Mouse (Mus musculus) urinary bladder, postnatal 25 days (tissue): ENCODE measurements at regions not wholly inside any gene's neighbourhood (a gene's known extent, or its start where the extent isn't known, plus 50 kb on each side); places are given as distances from the start of the nearest gene placed in this dataset.

ENCODE experiments used
- DNase-seq: peaks from one replicate; pipeline ENCODE4 v3.0.0; 2022; ENCODE audit warnings: low spot score

DNA sequence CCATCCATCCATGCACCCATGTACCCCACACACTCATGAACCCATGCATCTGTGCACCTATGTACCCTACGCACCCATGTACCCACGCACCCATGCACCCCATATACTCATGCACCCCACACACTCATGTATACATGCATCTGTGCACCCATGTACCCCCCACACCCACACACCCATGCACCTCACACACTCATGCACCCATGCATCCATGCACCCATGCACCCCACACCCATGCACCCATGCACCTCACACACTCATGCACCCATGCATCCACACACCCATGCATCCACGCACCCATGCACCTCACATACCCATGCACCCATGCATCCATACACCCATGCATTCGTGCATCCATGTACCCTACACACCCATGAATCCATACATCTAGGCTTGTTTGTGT lies 63.6 kb downstream of the 4930564D02Rik start:
- no peak for DNase-seq

DNA sequence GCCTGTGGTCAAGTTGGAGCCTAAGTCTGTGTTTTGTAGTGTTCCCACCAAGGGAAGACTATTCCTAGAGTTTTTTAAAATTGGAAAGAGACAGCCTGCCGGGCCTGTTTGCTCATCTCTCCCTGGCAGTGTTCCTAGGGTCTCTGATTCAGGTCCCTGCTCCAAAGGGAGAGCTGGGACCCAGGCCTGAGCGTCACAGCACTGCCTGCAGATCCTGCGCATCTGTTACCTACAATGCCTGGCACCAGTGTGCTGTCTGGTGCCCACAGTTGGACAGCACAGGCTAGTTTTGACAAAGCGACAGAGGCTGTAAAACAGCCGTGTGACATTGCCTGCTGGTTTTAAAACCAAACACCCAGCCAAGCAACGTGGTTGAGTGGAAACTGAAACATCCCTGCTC lies 64.4 kb downstream of the 4930564D02Rik start:
- no peak for DNase-seq

DNA sequence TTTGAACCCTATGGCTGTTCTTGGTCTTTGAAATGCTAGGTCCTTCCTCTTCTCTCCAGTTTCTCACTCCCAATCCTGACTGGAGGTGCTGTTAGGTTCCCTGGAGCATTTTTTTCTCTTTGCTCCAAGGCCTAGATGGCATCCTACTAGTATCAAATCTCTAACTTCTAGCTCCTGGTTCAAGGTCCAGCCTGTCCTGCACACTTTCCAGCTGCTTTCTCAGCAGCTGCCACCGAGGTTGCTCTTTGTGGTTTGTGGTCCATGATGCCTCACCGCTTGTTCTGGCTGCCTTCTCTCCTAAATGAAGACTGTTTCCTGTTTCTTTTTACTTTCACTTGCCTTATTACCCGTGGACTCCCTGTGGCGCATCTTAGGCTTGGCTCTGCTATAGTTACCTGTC lies 66.4 kb downstream of the 4930564D02Rik start:
- no peak for DNase-seq

DNA sequence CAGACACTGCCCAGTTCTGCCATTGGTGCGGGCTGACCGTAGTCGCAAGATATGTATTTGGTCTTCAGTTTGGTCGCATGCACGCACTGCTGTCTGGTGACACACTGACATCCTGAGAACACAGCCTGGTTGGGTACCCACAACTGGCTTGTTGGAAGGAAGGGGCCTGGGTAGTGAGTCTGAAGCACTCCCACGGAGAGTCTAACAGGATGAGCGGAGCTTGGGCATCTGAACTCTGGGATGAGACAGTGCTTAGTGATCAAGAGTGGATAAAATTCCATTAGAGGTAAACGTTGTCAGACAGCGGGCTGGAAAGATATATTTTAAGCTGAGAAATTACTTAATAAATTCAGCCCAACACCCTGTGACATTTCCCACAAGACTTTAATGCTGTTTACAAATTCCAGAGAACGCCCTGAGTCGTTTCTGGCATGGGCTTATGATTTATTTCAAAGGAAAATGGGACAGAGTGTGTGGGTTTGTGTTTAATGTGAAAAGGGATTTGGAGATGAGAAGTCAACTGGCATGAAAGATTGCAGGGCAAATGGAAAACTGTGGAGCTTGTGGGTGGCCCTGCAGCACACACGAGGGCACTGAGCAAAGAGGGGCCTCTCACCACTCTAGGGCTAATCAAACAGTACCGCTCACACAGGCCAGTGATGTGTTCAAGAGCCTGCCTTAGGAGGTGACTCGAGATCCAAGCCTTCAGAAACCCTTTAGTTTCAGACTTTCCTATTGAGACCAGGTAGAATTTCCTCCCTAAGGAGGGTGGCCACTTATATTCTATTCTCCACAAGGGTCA lies 74.7 kb downstream of the 4930564D02Rik start:
- no peak for DNase-seq

DNA sequence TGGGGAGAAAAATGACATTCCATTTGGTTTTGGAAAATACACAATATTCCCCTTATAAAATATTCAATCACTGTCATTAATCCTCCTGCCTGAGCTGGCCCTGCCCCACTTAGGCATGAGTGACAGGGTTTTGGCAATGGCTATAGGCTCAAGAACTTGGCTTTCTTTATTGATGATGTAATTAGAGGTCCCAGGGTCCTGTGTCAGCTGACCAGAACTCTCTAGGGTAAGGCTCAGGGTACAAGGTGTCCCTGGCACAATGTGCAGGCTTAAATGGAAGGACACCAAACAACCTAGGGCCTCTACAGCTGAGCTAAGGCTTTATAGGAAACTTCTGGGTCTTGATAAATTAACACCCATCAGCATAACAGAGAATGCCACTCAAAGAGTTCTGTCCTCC lies 76.0 kb downstream of the 4930564D02Rik start:
- DNase-seq: no peak

DNA sequence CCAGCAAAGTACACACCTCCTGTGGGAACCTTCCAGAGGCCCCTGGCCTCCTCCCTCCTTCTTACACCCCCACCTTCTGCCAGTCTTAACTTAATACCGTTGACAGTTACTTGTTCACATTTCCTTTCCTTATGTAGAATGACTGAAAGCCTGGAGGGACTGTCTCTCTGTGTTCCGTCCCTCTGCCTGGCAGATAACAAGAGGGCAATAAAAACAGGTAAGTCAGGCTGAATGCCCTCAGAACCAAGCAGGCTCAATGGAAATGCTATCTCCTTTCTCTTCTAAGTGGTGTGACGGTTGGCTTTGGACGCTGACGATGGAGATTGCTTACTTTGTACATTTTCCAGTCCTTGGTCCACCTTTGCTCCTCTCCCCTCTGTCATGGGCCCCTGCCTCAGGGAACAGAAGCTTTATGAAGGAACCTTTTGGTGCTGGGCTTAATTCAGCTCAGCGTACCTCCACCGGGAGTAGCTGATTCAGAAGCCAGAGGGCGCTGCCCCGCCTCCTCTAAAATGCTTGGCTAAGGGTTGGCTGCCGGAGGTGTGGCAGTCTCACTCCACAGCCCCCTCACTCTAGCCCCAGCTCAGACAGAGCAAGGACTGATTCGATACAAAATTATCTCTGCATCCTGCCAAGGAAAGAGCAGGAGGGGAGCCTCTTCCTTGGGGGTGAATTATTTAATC lies 85.0 kb downstream of the 4930564D02Rik start:
- peak; percentile 20 for DNase-seq

DNA sequence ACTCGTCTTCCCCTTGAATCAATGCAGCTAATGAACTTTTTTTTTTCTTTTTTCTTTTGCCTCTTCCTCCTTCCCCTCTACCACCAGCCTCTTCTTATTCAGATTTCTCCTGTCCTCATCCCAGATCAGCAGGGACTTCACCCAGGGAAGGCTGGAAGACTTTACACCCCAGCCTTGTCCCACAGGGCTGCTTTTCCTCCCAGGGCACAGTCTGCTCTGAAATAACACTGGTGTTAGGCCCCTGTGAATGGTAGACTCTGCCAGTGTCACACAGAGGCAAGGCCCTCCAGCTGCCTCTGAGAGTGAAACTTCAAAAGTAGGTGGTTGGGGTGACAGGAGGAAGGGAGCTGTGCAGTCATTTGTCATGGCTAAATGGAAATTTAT lies 85.5 kb downstream of the 4930564D02Rik start:
- no peak for DNase-seq

DNA sequence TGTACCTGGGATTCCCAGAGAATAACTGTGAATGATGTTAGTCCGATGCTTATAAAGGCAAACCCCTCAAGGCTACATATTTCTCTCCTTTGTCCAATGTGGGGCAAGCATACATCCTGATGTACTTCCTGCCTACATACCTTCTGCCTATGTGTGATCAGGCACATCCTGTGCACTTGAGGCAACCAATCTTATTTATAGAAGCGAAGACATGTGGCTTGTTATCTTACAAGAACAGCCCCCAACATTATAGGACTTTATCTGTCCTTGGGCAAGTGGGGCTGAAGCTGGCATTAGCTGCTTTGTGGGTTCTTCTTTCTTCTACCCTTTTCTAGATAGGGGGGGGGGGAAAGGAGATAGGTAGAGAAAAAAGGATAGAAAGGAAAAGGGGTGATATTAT lies 91.7 kb downstream of the 4930564D02Rik start:
- no peak for DNase-seq

DNA sequence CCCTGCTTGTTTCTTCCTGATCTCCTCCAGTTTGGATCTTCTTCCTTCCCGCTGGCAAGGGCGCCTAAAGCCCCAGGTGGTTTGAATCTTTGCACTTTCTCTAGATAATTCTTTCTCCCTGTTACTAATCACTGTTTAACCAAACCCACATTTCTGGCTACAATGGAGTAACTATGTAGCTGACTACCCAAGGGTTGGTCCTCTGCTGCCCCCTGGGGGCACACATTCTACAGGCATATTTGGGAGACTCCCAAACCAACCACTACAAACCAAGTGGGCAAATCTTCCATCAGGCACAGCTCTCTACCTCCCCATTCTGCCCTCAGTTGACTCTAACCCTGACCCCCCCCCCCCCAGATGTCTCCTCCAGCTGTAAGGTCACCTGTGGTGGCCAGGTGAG lies 98.7 kb downstream of the 4930564D02Rik start:
- peak; percentile 72 for DNase-seq

DNA sequence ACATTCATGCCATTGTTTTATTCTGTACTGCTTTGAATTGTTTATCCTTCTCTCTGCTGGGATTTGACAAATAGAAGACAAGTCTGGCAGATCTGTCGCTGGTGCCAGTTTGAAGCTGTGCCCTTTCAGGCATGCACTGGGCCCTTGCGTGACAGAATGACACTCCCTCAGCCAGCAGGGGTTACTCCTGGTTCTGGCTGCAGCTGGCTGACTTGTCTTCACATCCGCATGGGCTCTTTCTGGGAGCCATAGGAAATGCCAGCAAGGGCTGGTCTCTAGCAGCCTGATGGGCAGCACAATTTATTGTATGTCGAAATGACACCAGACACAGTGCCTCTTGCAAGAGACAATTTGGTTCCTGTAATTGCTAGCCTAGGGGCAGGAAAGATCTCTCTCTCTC lies 102.5 kb downstream of the 4930564D02Rik start:
- no peak for DNase-seq

DNA sequence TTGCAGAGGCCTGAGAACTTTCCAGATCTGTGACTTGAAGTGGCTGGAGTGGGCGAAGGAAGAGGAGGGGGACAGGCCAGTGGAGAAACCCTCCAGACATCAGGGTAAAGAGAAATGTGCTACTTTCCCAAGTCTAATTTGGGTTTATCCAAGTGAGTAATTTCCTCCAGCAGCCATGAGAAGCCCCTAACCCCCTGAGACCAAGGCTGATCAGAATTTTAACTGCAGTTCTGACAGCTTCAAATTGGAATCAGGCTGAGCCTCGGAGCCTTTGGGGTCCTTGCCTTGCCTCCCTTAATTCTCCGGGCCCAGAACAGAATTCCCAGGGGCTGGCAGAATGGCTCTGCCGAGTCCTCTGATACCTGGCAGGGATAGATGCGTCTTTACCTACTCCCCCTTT lies 104.9 kb downstream of the 4930564D02Rik start:
- DNase-seq: no peak

DNA sequence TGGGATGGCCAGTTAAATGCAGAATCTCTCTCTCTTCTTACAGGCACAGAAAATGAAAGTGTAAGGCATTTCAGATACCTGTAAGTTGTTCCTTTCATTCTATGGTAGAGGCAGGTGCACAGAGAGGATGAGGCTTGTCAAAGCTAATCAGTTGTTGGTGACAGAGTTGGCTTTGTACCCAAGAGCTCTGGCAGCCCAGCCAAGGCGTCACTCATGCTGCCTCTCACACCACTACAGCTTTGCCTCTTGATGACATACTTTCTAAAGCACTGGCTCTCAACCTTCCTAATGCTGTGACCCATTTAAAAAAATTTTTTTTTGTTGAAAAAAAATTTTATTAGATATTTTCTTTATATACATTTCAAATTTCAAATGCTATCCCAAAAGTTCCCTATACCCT lies 105.4 kb downstream of the 4930564D02Rik start:
- DNase-seq: no peak

DNA sequence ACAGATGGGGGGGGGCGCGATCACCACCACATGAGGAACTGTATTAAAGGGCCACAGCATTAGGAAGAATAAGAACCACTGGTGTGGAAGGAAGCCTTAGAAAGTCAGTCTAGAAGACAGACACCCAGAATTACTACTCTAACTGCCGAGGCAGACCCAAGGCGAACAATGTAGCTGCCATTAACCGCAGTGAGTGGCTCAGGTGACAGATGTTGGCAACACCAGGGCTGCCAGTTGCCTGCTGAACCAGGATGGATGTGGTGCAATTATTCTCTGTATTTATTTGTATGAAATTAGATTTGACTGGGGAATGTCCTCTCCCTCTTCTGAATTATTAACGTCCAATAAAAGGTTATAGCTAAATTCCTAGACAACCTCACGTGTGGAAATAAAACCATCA lies 124.7 kb downstream of the 4930564D02Rik start:
- DNase-seq: no peak

DNA sequence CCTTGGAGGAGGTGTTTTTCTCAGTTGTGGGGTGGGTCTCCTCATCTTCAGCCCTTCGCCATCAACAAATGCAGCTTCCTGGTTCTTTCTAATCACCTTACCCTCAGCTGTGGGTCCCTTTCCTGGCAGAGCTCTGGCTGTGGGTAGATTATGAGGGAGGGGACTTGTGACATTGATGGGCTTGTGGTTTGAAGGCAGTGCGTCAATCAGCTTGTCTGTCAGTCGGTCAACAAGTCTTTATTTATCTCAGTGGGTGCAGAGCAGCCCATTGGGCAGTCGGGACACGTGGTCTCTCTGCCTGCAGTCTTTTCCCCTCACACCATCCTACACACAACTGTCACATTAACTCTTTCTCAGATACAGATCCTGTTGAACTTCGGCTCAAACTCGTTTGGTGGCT lies 125.2 kb downstream of the 4930564D02Rik start:
- DNase-seq: no peak

DNA sequence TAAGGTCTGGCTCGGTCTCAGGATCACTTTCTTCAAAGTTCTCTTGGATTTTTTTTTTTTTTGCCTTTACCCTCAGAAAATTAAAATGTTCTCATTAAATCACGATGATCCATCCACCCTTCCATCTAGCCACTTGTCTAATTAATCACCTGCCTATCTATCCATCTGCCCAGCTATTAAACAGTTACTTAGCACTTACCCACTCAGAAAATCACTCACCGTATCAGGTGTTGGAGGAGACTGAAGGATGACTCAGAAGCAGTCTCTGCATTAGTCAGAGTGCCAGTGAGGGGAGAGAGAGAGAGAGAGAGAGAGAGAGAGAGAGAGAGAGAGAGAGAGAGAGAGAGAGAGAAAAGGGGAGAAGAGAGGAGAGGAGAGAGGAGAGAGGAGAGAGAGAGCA lies 134.1 kb downstream of the 4930564D02Rik start:
- DNase-seq: no peak

DNA sequence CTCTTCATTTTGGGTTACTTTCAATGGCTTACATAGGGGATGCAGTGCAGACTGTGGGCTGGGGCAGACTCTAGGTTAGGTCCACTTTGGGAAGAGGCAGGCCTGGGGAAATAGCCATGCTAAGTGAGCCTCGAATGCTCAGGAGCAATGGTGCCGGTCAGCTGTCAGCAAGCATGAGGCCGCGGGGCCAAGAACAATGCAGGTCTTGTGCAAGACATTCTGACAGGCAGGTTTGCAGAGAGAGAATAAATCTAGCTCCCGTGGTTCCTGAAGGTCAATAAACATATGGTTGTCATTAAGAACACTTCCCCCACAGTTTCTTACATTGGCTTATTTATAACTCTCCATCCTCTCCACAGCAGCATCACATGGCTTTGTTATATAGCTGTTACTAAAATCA lies 142.5 kb downstream of the 4930564D02Rik start:
- DNase-seq: no peak

DNA sequence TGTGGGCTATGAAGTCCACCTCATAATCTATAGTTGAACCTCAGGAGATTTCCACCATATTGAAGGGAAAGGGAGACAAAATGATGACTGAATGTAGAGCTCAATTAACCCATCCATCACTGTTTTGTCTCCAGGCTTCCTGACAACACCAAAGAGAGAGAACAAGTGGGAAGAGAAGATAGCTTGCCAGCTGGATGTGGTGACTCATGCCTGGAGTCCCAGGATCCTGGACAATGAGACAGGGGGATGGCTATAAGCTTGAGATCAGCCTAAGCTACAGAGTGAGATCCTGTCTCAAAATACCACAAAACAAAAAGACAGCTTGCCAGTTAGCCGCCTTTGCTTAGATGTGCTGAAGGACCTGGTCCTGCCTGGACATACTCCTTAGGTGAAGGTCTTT lies 144.4 kb downstream of the 4930564D02Rik start:
- no peak for DNase-seq

DNA sequence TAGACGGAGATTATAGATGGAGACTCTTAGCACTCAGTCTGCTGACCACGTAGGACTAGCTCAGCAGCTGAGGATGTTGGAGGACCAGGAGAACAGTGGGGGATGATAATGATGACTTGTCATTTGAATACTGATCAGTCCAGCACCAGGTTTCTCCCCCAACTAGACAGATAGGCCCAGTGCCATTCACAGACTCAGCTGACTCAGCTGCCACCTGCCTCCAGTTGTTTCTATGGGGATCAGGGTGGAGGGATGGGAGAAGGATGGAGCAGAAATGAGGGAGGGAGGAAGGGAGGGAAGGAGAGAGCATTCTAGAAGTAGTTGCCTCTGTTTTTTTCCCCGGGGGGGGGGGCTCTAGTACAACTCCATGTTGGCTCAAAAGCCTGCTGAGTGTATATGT lies 145.1 kb downstream of the 4930564D02Rik start:
- no peak for DNase-seq

DNA sequence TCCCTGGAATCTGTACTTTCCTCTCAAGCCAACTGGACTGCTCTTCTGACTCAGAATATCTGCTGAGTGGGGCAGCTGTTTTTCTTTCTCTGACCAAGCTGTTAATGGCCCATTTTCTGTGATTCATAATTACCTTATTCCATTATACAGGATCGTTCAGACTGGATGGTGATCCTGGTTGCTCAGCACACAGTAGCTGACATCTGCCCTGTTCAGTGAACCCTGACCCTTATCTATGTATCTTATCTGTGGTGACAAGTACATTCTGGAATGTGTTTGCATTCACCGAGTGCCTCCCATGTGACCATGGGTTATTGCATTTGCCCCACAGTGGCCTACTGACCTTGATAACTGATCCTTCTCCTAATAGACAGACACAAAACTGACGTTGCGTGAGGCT lies 148.2 kb downstream of the 4930564D02Rik start:
- no peak for DNase-seq

DNA sequence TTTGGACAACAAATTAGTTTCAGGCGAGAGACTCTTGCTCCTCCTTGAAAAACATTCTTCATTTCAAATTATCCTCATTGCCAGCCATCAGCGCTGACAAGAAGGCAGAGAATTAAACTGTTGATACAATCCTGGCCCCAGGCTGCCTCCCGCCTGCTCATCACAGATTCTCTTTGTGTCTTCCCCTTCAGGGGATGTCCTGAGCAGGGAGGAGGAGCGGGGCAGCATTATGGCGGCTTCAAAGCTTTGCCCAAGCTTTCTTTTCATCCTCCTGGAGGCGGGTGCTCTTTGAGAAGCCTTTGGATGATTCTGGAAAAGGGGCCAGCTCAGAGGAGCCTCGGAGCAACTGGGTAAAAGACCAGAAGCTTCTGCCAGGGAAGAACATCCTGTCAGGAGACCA lies 149.1 kb downstream of the 4930564D02Rik start:
- DNase-seq: no peak

DNA sequence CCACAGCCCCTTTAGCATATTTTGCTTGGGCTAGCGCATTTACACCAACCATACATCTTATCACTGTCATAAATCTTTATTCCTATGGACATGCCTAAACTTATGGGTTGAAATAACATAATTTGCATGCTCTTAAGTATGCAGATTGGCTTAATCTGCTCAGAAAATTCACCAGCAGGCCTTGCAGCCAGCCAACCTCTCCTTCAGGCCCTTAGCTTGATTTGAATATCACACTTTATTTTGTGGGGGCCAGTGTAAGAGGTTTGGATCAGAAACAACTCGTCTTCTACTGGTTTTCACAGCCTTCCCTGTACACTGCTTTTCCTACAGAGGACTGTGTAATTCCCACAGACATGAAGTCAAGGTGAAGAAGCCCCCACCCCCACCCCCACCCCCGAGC lies 153.0 kb downstream of the 4930564D02Rik start:
- DNase-seq: no peak

DNA sequence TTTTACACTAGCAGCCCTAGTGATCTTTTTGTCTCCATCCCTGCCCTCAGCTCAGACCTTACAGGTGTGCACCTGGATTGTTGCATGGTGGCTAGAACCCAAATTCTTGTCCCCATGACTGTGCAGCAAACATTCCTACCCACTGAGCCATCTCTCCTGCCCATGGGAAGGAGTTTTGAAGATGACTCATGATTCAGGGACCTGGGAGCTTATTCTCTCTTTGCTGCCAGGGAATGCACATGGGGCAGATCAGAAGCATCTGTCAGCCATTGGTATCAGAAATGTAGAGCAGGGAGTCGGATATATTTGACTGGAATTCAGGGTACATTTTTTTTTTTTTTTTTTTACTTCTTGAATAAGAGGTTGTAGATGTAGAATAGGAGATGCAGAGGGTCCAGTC lies 154.0 kb downstream of the 4930564D02Rik start:
- no peak for DNase-seq

DNA sequence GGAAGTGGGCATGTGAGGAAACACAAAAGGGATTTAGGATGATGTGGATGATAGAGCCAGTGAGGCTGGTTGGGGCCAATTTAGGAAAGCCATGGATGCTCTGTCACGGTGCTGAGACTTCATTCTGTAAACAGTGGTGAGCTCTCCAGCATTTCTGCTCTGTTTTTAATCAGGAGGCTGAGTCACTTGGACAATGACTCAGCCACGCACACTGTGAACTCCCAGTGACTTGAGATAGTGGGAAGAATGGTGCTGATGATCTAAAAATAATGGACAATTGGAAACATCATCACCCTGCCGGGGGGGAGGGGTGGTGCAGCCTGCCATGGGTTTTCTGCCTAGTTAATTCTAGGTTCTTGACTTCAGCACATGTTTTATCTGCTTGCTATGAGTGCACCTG lies 156.3 kb downstream of the 4930564D02Rik start:
- DNase-seq: no peak

DNA sequence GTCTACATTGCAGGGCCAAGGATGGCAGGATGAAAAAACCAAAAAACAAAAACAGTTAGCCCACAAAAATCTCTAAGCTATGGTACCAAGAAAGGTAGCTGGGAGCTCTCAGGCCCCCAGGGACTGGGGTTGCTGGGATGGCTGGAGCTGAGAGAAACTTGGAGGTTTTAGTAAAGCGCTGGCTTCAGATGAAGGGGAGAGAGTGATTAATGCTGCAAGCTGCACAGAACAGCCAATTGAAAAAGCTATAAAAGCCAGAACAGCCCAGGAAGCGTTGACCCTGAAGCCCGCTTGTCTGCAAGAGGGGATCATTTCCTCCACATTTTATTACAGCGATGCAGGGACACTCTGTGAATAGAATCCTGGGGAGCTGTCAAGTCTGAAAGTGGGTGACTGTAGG lies 157.0 kb downstream of the 4930564D02Rik start:
- DNase-seq: no peak
